Mouse (Mus musculus) kidney, adult 2 months (tissue): ENCODE measurements around the gene Rerg.

ENCODE experiments used
- CTCF ChIP-seq: fragments of 200-500 bp; conservative IDR thresholded peaks from 2 replicates; pipeline ENCODE4 v1.5.1; 2011; ENCODE audit warnings: low read depth, mild to moderate bottlenecking, control low read depth, low read length, moderate library complexity, mixed read lengths; ENCODE audit not compliant: insufficient read depth, insufficient read length
- POLR2A ChIP-seq: fragments of 200-500 bp; IDR thresholded peaks from one replicate; pipeline ENCODE4 v1.6.1; 2011; ENCODE audit warnings: low read depth, low read length, control low read depth

DNA sequence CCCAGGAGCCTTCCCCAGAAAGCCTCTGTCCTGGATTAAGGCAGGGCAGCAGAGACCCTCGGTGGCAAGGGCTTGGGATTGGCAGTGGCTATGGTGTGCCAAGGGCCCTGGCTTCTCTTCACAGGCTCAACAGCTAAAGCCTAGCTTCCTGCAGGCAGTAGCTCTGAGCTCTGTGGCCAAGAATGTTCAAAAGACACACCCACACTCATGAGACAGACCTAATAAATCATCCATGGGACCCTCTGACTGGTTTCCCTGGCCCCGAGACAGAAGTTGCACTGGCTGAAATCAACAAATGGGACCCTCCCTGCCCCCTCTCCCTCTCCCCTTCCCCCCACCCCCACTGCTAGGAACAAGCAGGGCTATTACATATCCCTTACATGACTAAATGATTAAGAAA lies 44.1 kb downstream of the Rerg start:
- TF ChIP-seq POLR2A (no peak), CTCF (no peak)
